Mouse (Mus musculus) heart, adult 2 months (tissue): ENCODE data around the gene Hdac4. TPM values are rescaled to one million over a fixed set of nuclear protein-coding genes. Genes with fewer than 3 reads are reported as not detected.

Experiments used
- DNase-seq, 2 experiments: peaks; one replicate each; pipeline ENCODE4 v3.0.0; 2021
- H3K27ac ChIP-seq: fragments of 200-600 bp; 2 replicates; pipeline ENCODE4 v1.8.1; 2022
- H3K27me3 ChIP-seq: fragments of 200-500 bp; 2 replicates; pipeline ENCODE4 v1.6.1; 2012; ENCODE audit warnings: mild to moderate bottlenecking, low read length, inconsistent platforms, mixed read lengths; ENCODE audit not compliant: control insufficient read depth, insufficient read depth
- H3K36me3 ChIP-seq: fragments of 200-500 bp; 2 replicates; pipeline ENCODE4 v1.6.1; 2012; ENCODE audit warnings: low read length, inconsistent platforms; ENCODE audit not compliant: control insufficient read depth, insufficient read depth
- H3K4me1 ChIP-seq: fragments of 200-500 bp; 2 replicates; pipeline ENCODE4 v1.6.1; 2011; ENCODE audit warnings: low read length; ENCODE audit not compliant: control insufficient read depth, insufficient read depth
- H3K4me3 ChIP-seq: fragments of 200-600 bp; 2 replicates; pipeline ENCODE4 v1.8.1; 2022
- H3K79me2 ChIP-seq: fragments of 200-500 bp; replicated peaks from 2 replicates; pipeline ENCODE4 v1.6.1; 2012; ENCODE audit warnings: mild to moderate bottlenecking, inconsistent platforms, low read length, moderate library complexity, mixed read lengths; ENCODE audit not compliant: control insufficient read depth, insufficient read depth
- H3K9ac ChIP-seq: fragments of 200-500 bp; 2 replicates; pipeline ENCODE4 v1.6.1; 2012; ENCODE audit warnings: low read depth, mild to moderate bottlenecking, control low read depth, inconsistent platforms, low read length, mixed read lengths
- CTCF ChIP-seq: fragments of 200-600 bp; IDR thresholded peaks from 2 replicates; pipeline ENCODE4 v1.8.1; 2022; ENCODE audit warnings: antibody characterized with exemption, mild to moderate bottlenecking, moderate library complexity
- EP300 ChIP-seq: fragments of 200-500 bp; IDR thresholded peaks from 2 replicates; pipeline ENCODE4 v1.6.1; 2011; ENCODE audit warnings: low read depth, low read length, control low read depth; ENCODE audit not compliant: insufficient read depth
- POLR2A ChIP-seq: fragments of 200-500 bp; IDR thresholded peaks from 2 replicates; pipeline ENCODE4 v1.6.1; 2011; ENCODE audit warnings: mild to moderate bottlenecking, low read depth, low read length, control low read depth; ENCODE audit not compliant: insufficient read depth
- WGBS: fragments of 180-500 bp; shearing (Covaris S2); methylation state at CpG from one replicate; pipeline ENCODE4 v1.1.7; 2018; 5-methylcytosine and 5-hydroxymethylcytosine counted together
- intact Hi-C: fragments of 180-260 bp; cut with DNase I; formaldehyde crosslinking; loops from one replicate; pipeline ENCODE4 v1.15.1; 2025
- polyA plus RNA-seq: library from polyadenylated mRNA; depleted of rRNA; stranded (reverse); fragments of >200 nt; gene quantifications from 2 replicates; pipeline ENCODE4 v1.2.3, GENCODE M21; 2012
- total RNA-seq, 2 experiments: library from RNA; stranded (reverse); gene quantifications; 2 replicates each; pipeline ENCODE4 v1.2.3; 2021

Gene Hdac4
- total and polyA plus RNA-seq, 3 experiments: 15.6 to 45.1 (median 41.3) TPM

GRCm38 (mm10) chr1:92223956-92224891 lies 28.7 kb upstream of the Hdac4 start:
- no peak for TF ChIP-seq EP300
- no peak for TF ChIP-seq POLR2A
- TF ChIP-seq CTCF: no peak
- no peak for DNase-seq

GRCm38 (mm10) chr1:92216710-92217109 lies 21.2 kb upstream of the Hdac4 start:
- H3K4me3 ChIP-seq: no peak overlapping the region
- peaks cover 17% of the 10 kb centered on the region for H3K4me1 ChIP-seq
- intact Hi-C loops: loop anchor here (5.0 kb wide), 1 partner anchor 34 kb away; no protein-coding TSS in a partner anchor
- no peaks in the 10 kb centered on the region for H3K79me2 ChIP-seq
- peaks cover 2% of the 10 kb centered on the region; the same call in 1 of the 2 replicates for H3K36me3 ChIP-seq
- TF ChIP-seq POLR2A (no peak), EP300 (no peak), CTCF (no peak)
- no peaks in the 10 kb centered on the region for H3K27me3 ChIP-seq
- no peak overlapping the region for H3K27ac ChIP-seq
- H3K9ac ChIP-seq: no peak overlapping the region
- DNase-seq: peak in 1 of 2 experiments; percentile 17
- 72% methylated on average over 11 of the region's 11 CpGs for WGBS

More at GRCm38 (mm10) chr1:92223956-92224891, 28.7 kb upstream of the Hdac4 start:
- Histone ChIP-seq H3K9ac (no peak overlapping the region), H3K4me1 (no peaks in the 10 kb centered on the region), H3K27me3 (no peaks in the 10 kb centered on the region), H3K4me3 (no peak overlapping the region), H3K27ac (no peak overlapping the region), H3K79me2 (no peaks in the 10 kb centered on the region), H3K36me3 (no peaks in the 10 kb centered on the region)
- intact Hi-C loops: no loop called here
- 69% methylated on average over 17 of the region's 17 CpGs for WGBS

GRCm38 (mm10) chr1:92215996-92216630 lies 20.6 kb upstream of the Hdac4 start:
- intact Hi-C loops: loop anchor here (5.0 kb wide), 1 partner anchor 34 kb away; no protein-coding TSS in a partner anchor

GRCm38 (mm10) chr1:92215131-92215638 lies 19.7 kb upstream of the Hdac4 start:
- intact Hi-C loops: loop anchor here (5.0 kb wide), 1 partner anchor 33 kb away; no protein-coding TSS in a partner anchor

More at GRCm38 (mm10) chr1:92215996-92216630, 20.6 kb upstream of the Hdac4 start:
- Histone ChIP-seq H3K27ac (peak overlapping the region; percentile 78), H3K36me3 (peaks cover 2% of the 10 kb centered on the region; the same call in 1 of the 2 replicates), H3K4me1 (peaks cover 17% of the 10 kb centered on the region), H3K27me3 (no peaks in the 10 kb centered on the region), H3K79me2 (no peaks in the 10 kb centered on the region), H3K9ac (no peak overlapping the region), H3K4me3 (no peak overlapping the region)
- 42% methylated on average over 11 of the region's 11 CpGs for WGBS
- DNase-seq: peak in 1 of 2 experiments; percentile 28
- TF ChIP-seq CTCF (no peak), POLR2A (no peak)

GRCm38 (mm10) chr1:92212003-92212750 lies 16.7 kb upstream of the Hdac4 start:
- WGBS: 29% methylated on average over 13 of the region's 13 CpGs
- intact Hi-C loops: loop anchor here (5.0 kb wide), 1 partner anchor 130 kb away; no protein-coding TSS in a partner anchor
- no peak overlapping the region for H3K4me3 ChIP-seq
- H3K27me3 ChIP-seq: no peaks in the 10 kb centered on the region
- peak overlapping the region; percentile 26; the same call in 1 of the 2 replicates for H3K27ac ChIP-seq
- peak in 1 of 2 experiments; percentile 21 for DNase-seq
- H3K79me2 ChIP-seq: no peaks in the 10 kb centered on the region
- H3K9ac ChIP-seq: no peak overlapping the region
- H3K4me1 ChIP-seq: peaks cover 17% of the 10 kb centered on the region
- peaks cover 2% of the 10 kb centered on the region; the same call in 1 of the 2 replicates for H3K36me3 ChIP-seq
- TF ChIP-seq CTCF (peak; percentile 33), POLR2A (no peak), EP300 (no peak)

More at GRCm38 (mm10) chr1:92215131-92215638, 19.7 kb upstream of the Hdac4 start:
- no peaks in the 10 kb centered on the region for H3K27me3 ChIP-seq
- H3K4me3 ChIP-seq: no peak overlapping the region
- peaks cover 2% of the 10 kb centered on the region; the same call in 1 of the 2 replicates for H3K36me3 ChIP-seq
- H3K27ac ChIP-seq: peak overlapping the region; percentile 78
- peak overlapping the region; percentile 40; the same call in 1 of the 2 replicates for H3K9ac ChIP-seq
- DNase-seq: peak; percentile 40 to 58
- peaks cover 17% of the 10 kb centered on the region for H3K4me1 ChIP-seq
- no peak for TF ChIP-seq CTCF
- no peak for TF ChIP-seq POLR2A
- no peak for TF ChIP-seq EP300
- 33% methylated on average over 8 of the region's 8 CpGs for WGBS
- H3K79me2 ChIP-seq: no peaks in the 10 kb centered on the region
